Mouse (Mus musculus) small intestine, adult 2 months (tissue): ENCODE data around the gene Myh9.

Experiments
- CTCF ChIP-seq: fragments of 200-500 bp; IDR thresholded peaks from 2 replicates; pipeline ENCODE4 v1.5.1; 2012; ENCODE audit warnings: low read depth, mild to moderate bottlenecking, control low read depth, inconsistent platforms, low read length, moderate library complexity, mixed read lengths; ENCODE audit not compliant: insufficient replicate concordance, insufficient read length; ENCODE audit errors: extremely low read depth
- POLR2A ChIP-seq: fragments of 200-500 bp; IDR thresholded peaks from 2 replicates; pipeline ENCODE4 v1.6.1; 2012; ENCODE audit warnings: low read depth, mild to moderate bottlenecking, control low read depth, inconsistent platforms, low read length, moderate library complexity

- TF ChIP-seq POLR2A: no peak
- TF ChIP-seq CTCF: no peak
These were observed 34.8 kb downstream of the Myh9 start for GRCm38 (mm10) chr15:77807264-77807585.
